Mouse (Mus musculus) bone marrow, adult 2 months (tissue): Measurements from ENCODE around the gene Asah2.

Experiments used
- CTCF ChIP-seq: fragments of 200-500 bp; IDR thresholded peaks from 2 replicates; pipeline ENCODE4 v1.5.1; 2011; ENCODE audit warnings: low read length, control low read depth; ENCODE audit not compliant: control insufficient read depth, insufficient read depth
- POLR2A ChIP-seq: fragments of 200-500 bp; IDR thresholded peaks from 2 replicates; pipeline ENCODE4 v1.6.1; 2011; ENCODE audit warnings: low read depth, mild to moderate bottlenecking, control low read depth, low read length, borderline replicate concordance; ENCODE audit not compliant: control insufficient read depth

GRCm38 (mm10) chr19:32087736-32088470, 20.1 kb downstream of the Asah2 start:
- no peak for TF ChIP-seq CTCF
- no peak for TF ChIP-seq POLR2A
